ENCODE assay signal across 10 mouse cellular contexts in the genomic region with DNA sequence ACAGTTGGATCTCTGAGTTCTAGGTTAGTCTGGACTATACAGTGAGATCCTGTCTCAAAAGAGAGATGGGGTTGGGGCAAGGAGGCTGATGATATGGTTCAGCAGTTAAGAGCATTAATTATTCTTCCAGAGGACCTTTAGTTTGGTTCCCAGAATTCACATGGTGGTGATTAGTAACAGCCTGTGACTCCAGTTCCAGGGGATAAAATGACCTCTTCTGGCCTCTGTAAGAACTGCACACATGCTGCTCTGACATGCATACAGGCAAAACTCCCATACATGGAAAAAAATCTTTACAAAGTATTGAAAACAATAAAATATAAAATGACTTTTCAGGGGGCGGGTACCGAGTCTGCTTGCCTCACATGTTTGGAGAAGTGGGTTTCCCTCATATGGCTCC. TPM values are rescaled to one million over a fixed set of nuclear protein-coding genes. Genes with fewer than 3 reads are reported as not detected.
A peak's percentile ranks its signal among the peaks of the same experiment; 100 is the strongest.
DNase-seq lines count a peak whose midpoint lies in the region; ATAC-seq and TF ChIP-seq lines count a peak whose summit lies in the region.
"Had no signal": no experiment of that assay in that cellular context is flagged by ENCODE, and none has a peak within 500 bp of the region (broad histone marks: within the 10 kb centered on the region; RNA-seq: fewer than 3 reads in every experiment).

No protein-coding gene starts in this region.

- H3K27me3 ChIP-seq in forebrain, postnatal 0 days (ENCODE audit: insufficient read depth, low read length), result no peaks in the 10 kb centered on the region
- H3K27me3 ChIP-seq in forebrain, embryonic 13.5 days, result no peaks in the 10 kb centered on the region

- no peak for DNase-seq in forebrain, postnatal 0 days
- peak; percentile 76 for DNase-seq in lung, postnatal 10 days
- no peak for DNase-seq in lung, postnatal 14 days
- DNase-seq in brain, adult 2 months (ENCODE audit: low read depth, low spot score), result peak; percentile 66
- DNase-seq in natural killer cell, adult 2 months (ENCODE audit: low spot score in 2 of 2), result peak; percentile 29 to 32
- no peak for DNase-seq in left cerebral cortex, postnatal 25 days (ENCODE audit: low spot score in 2 of 2)

- H3K27ac ChIP-seq in forebrain, postnatal 0 days (ENCODE audit: low read depth, low read length), result no peak overlapping the region
- no peak overlapping the region for H3K27ac ChIP-seq in forebrain, embryonic 13.5 days
- H3K27ac ChIP-seq: forebrain, embryonic 10.5 days had no signal

- no peak overlapping the region for H3K9ac ChIP-seq in forebrain, postnatal 0 days
- no peak overlapping the region for H3K9ac ChIP-seq in forebrain, embryonic 13.5 days

- peaks cover 14% of the 10 kb centered on the region; the same call in 1 of the 2 replicates for H3K36me3 ChIP-seq in forebrain, postnatal 0 days (ENCODE audit: insufficient read depth)
- peaks cover 27% of the 10 kb centered on the region for H3K36me3 ChIP-seq in forebrain, embryonic 13.5 days (ENCODE audit: poor library complexity, severe bottlenecking)

- H3K4me1 ChIP-seq in forebrain, postnatal 0 days (ENCODE audit: insufficient read depth), result peaks cover 7% of the 10 kb centered on the region; the same call in 1 of the 2 replicates
- H3K4me1 ChIP-seq in forebrain, embryonic 13.5 days, result peaks cover 33% of the 10 kb centered on the region

- H3K4me2 ChIP-seq in forebrain, postnatal 0 days (ENCODE audit: low read depth), result no peak overlapping the region
- no peak overlapping the region for H3K4me2 ChIP-seq in forebrain, embryonic 13.5 days

- no peak overlapping the region for H3K4me3 ChIP-seq in forebrain, postnatal 0 days (ENCODE audit: low read depth, low read length)
- no peak overlapping the region for H3K4me3 ChIP-seq in forebrain, embryonic 13.5 days
- H3K4me3 ChIP-seq: forebrain, embryonic 10.5 days had no signal

- WGBS in forebrain, postnatal 0 days, result 90% methylated on average over 2 of the region's 2 CpGs
- 86% methylated on average over 2 of the region's 2 CpGs for WGBS in forebrain, embryonic 13.5 days

- peak; percentile 52 for TF ChIP-seq CTCF in forebrain, postnatal 0 days (IDR thresholded peaks at IDR 0.05; ENCODE audit: low read depth)

- no peaks in the 10 kb centered on the region for H3K9me3 ChIP-seq in forebrain, postnatal 0 days (ENCODE audit: low read length)
- H3K9me3 ChIP-seq in forebrain, embryonic 13.5 days (replicated peaks), result no peaks in the 10 kb centered on the region
- H3K9me3 ChIP-seq: forebrain, embryonic 10.5 days had no signal

- ATAC-seq in forebrain, postnatal 0 days, result no peak
- ATAC-seq in forebrain, embryonic 13.5 days, result no peak
- no peak for ATAC-seq in erythroid progenitor cell, adult 5-6 weeks (replicated peaks; ENCODE audit: low FRiP score, poor library complexity, severe bottlenecking)

- intact Hi-C loops in left cerebral cortex, postnatal 25 days (cut with DNase I), result no loop called here

RNA-seq across cellular contexts. Expression of a gene that starts 3.1 kb away (rescaled TPM):
- 56.6 and 59.5 TPM in 2 replicates for total RNA-seq in forebrain, postnatal 0 days (2014; rRNA removed)
- polyA plus RNA-seq in forebrain, postnatal 0 days (2015; fragmentation: Nextera tagmentation; extraction: Ambion mirVana), result 72.5 and 72.7 TPM in 2 replicates
- 40.6 and 44.4 TPM in 2 replicates for polyA plus RNA-seq in forebrain, embryonic 13.5 days (2015; fragmentation: Nextera tagmentation; extraction: Ambion mirVana)
- total RNA-seq in left cerebral cortex, postnatal 25 days (2021), result 10 to 100 TPM; 70.2 to 73.3 TPM
- total RNA-seq in erythroid progenitor cell, adult 5-6 weeks (2015; ENCODE audit: low replicate concordance), result 11.7 and 16.2 TPM in 2 replicates
- 1.9 and 13.7 TPM in 2 replicates for total RNA-seq in erythroid progenitor cell, adult 5-6 weeks (2017; ENCODE audit: low replicate concordance)

RNA-seq across cellular contexts. Expression of a gene that starts 3.3 kb away (rescaled TPM):
- total RNA-seq in forebrain, postnatal 0 days (2014; rRNA removed), result 171 and 202 TPM in 2 replicates
- polyA plus RNA-seq in forebrain, postnatal 0 days (2015; fragmentation: Nextera tagmentation; extraction: Ambion mirVana), result 353 and 391 TPM in 2 replicates
- 291 and 298 TPM in 2 replicates for polyA plus RNA-seq in forebrain, embryonic 13.5 days (2015; fragmentation: Nextera tagmentation; extraction: Ambion mirVana)
- 100 to 1,000 TPM; 197 to 233 TPM for total RNA-seq in left cerebral cortex, postnatal 25 days (2021)
- total RNA-seq in erythroid progenitor cell, adult 5-6 weeks (2015; ENCODE audit: low replicate concordance), result 22.3 and 31.0 TPM in 2 replicates
- total RNA-seq in erythroid progenitor cell, adult 5-6 weeks (2017; ENCODE audit: low replicate concordance), result 8.3 and 25.4 TPM in 2 replicates

RNA-seq across cellular contexts. Expression of a gene that starts 19.3 kb away (rescaled TPM):
- total RNA-seq in forebrain, postnatal 0 days (2014; rRNA removed), result 0.19 TPM in 1 of 2 replicates, not detected in the other
- not detected in 2 replicates for polyA plus RNA-seq in forebrain, postnatal 0 days (2015; fragmentation: Nextera tagmentation; extraction: Ambion mirVana)
- not detected in 2 replicates for polyA plus RNA-seq in forebrain, embryonic 13.5 days (2015; fragmentation: Nextera tagmentation; extraction: Ambion mirVana)
- total RNA-seq in left cerebral cortex, postnatal 25 days (2021), result not detected
- not detected in 2 replicates for total RNA-seq in erythroid progenitor cell, adult 5-6 weeks (2015; ENCODE audit: low replicate concordance)
- total RNA-seq in erythroid progenitor cell, adult 5-6 weeks (2017; ENCODE audit: low replicate concordance), result not detected in 2 replicates
- polyA plus RNA-seq: forebrain, embryonic 10.5 days; neural tube, embryonic 14.5 days had no signal

RNA-seq across cellular contexts. Expression of a gene that starts 25.8 kb away (rescaled TPM):
- 0.43 TPM in 1 of 2 replicates, not detected in the other for total RNA-seq in forebrain, postnatal 0 days (2014; rRNA removed)
- 0.08 and 0.13 TPM in 2 replicates for polyA plus RNA-seq in forebrain, postnatal 0 days (2015; fragmentation: Nextera tagmentation; extraction: Ambion mirVana)
- polyA plus RNA-seq in forebrain, embryonic 13.5 days (2015; fragmentation: Nextera tagmentation; extraction: Ambion mirVana), result 0.39 TPM in 1 of 2 replicates, not detected in the other
- total RNA-seq in left cerebral cortex, postnatal 25 days (2021), result not detected
- not detected in 2 replicates for total RNA-seq in erythroid progenitor cell, adult 5-6 weeks (2015; ENCODE audit: low replicate concordance)
- total RNA-seq in erythroid progenitor cell, adult 5-6 weeks (2017; ENCODE audit: low replicate concordance), result not detected in 2 replicates
- polyA plus RNA-seq: forebrain, embryonic 10.5 days; neural tube, embryonic 14.5 days had no signal

RNA-seq across cellular contexts. Expression of a gene that starts 29.6 kb away (rescaled TPM):
- 19.3 and 21.2 TPM in 2 replicates for total RNA-seq in forebrain, postnatal 0 days (2014; rRNA removed)
- 15.3 and 16.2 TPM in 2 replicates for polyA plus RNA-seq in forebrain, postnatal 0 days (2015; fragmentation: Nextera tagmentation; extraction: Ambion mirVana)
- polyA plus RNA-seq in forebrain, embryonic 13.5 days (2015; fragmentation: Nextera tagmentation; extraction: Ambion mirVana), result 6.5 and 7.1 TPM in 2 replicates
- total RNA-seq in left cerebral cortex, postnatal 25 days (2021), result 10 to 100 TPM; 26.4 to 27.9 TPM
- not detected in 2 replicates for total RNA-seq in erythroid progenitor cell, adult 5-6 weeks (2015; ENCODE audit: low replicate concordance)
- 1.2 TPM in 1 of 2 replicates, not detected in the other for total RNA-seq in erythroid progenitor cell, adult 5-6 weeks (2017; ENCODE audit: low replicate concordance)

Comparison
In these comparisons a context has a peak if more than half of its experiments do, and no peak if none do; other contexts are left out.
1. DNase-seq: peak in lung, postnatal 10 days (single experiment), brain, adult 2 months (single experiment) and natural killer cell, adult 2 months (2 of 2); none in forebrain, postnatal 0 days (single experiment), lung, postnatal 14 days (single experiment) and left cerebral cortex, postnatal 25 days (0 of 2).